Mouse (Mus musculus) forebrain, postnatal 0 days (tissue): Measurements from ENCODE around the gene Mga. TPM values are rescaled to one million over a fixed set of nuclear protein-coding genes. Genes with fewer than 3 reads are reported as not detected.

Source experiments
- ATAC-seq: fragments of 200-750 bp; cut with Nextera tagmentation; 2 replicates; pipeline ENCODE4 v1.8.0; 2017; ENCODE audit warnings: mild to moderate bottlenecking, moderate library complexity
- DNase-seq: peaks from one replicate; pipeline ENCODE4 v3.0.0-alpha.2; 2015
- H3K27ac ChIP-seq: fragments of 300-500 bp; sonication (generic); 2 replicates; pipeline ENCODE4 v1.5.1; 2014; ENCODE audit warnings: low read depth, mild to moderate bottlenecking, antibody characterized with exemption, low read length, moderate library complexity, mixed read lengths
- H3K27me3 ChIP-seq: fragments of 300-500 bp; sonication (generic); 2 replicates; pipeline ENCODE4 v1.6.1; 2014; ENCODE audit warnings: mild to moderate bottlenecking, low read length, mixed read lengths; ENCODE audit not compliant: insufficient read depth
- H3K36me3 ChIP-seq: fragments of 300-500 bp; sonication (generic); 2 replicates; pipeline ENCODE4 v1.6.1; 2014; ENCODE audit warnings: mild to moderate bottlenecking, moderate library complexity; ENCODE audit not compliant: insufficient read depth
- H3K4me1 ChIP-seq: fragments of 300-500 bp; sonication (generic); 2 replicates; pipeline ENCODE4 v1.6.1; 2014; ENCODE audit warnings: antibody characterized with exemption; ENCODE audit not compliant: insufficient read depth
- H3K4me2 ChIP-seq: fragments of 300-500 bp; sonication (generic); 2 replicates; pipeline ENCODE4 v1.6.1; 2014; ENCODE audit warnings: low read depth, mild to moderate bottlenecking, moderate library complexity
- H3K4me3 ChIP-seq: fragments of 300-500 bp; sonication (generic); 2 replicates; pipeline ENCODE4 v1.5.1; 2014; ENCODE audit warnings: low read depth, low read length, mixed read lengths
- H3K9ac ChIP-seq: fragments of 300-500 bp; sonication (generic); 2 replicates; pipeline ENCODE4 v1.6.1; 2014; ENCODE audit warnings: mild to moderate bottlenecking
- H3K9me3 ChIP-seq: fragments of 300-500 bp; sonication (generic); 2 replicates; pipeline ENCODE4 v1.6.1; 2016; ENCODE audit warnings: low read length
- CTCF ChIP-seq: sonication (generic); IDR thresholded peaks from 2 replicates; pipeline ENCODE4 v1.5.1; 2016; ENCODE audit warnings: antibody characterized with exemption, control low read depth, low read depth
- WGBS: fragments of 180-500 bp; shearing (Covaris S2); extraction: QIAGEN DNeasy Blood & Tissue Kit; methylation state at CpG from one replicate; pipeline ENCODE4 v1.1.7; 2014; 5-methylcytosine and 5-hydroxymethylcytosine counted together
- polyA plus RNA-seq: library from polyadenylated mRNA; unstranded; fragments of >200 nt; fragmentation: Nextera tagmentation; extraction: Ambion mirVana; gene quantifications from 2 replicates; pipeline ENCODE4 v1.2.1, GENCODE M21; 2015
- total RNA-seq: library from RNA; depleted of rRNA; stranded (reverse); fragments of >200 nt; gene quantifications from 2 replicates; pipeline ENCODE4 v1.2.3, GENCODE M21; 2014

The Mga gene
- total and polyA plus RNA-seq, 2 experiments from 2014 or later = 11.4 to 69.7 TPM

DNA sequence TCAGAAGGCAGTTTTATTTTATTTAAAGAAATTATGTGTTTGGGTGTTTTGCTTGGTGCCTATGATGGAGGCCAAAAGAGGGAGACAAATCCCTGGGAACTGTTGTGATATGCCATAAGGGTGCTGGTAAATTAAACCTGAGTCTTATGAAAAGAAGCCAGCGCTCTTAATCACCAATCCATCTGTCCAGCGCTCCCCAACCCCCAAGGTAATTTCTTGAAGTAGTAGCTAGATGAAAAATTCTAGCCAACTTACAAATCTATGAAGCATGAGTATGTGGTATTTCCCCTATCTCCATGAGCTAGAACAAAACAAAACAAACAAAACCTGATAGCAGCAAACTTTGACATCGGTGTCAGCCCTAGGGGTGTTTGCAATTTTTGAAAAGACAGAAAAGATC lies 74.3 kb downstream of the Mga start:
- Histone ChIP-seq H3K4me3 (no peak overlapping the region), H3K9me3 (no peaks in the 10 kb centered on the region), H3K9ac (no peak overlapping the region), H3K27ac (no peak overlapping the region), H3K4me2 (no peak overlapping the region), H3K4me1 (peaks cover 5% of the 10 kb centered on the region; the same call in 1 of the 2 replicates), H3K36me3 (no peaks in the 10 kb centered on the region; the same call in none of the 2 replicates), H3K27me3 (no peaks in the 10 kb centered on the region)
- ATAC-seq (no peak), DNase-seq (no peak)
- 83% methylated on average over 3 of the region's 3 CpGs for WGBS
- no peak for TF ChIP-seq CTCF

GRCm38 (mm10) chr2:119971837-119972536 lies 75.0 kb downstream of the Mga start:
- Histone ChIP-seq H3K27ac (peak overlapping the region; percentile 64), H3K27me3 (no peaks in the 10 kb centered on the region), H3K9me3 (no peaks in the 10 kb centered on the region), H3K4me2 (peak overlapping the region; percentile 67), H3K4me1 (peaks cover 5% of the 10 kb centered on the region; the same call in 1 of the 2 replicates), H3K9ac (peak overlapping the region; percentile 83), H3K4me3 (peak overlapping the region; percentile 85), H3K36me3 (no peaks in the 10 kb centered on the region; the same call in none of the 2 replicates)
- DNase-seq (peak; percentile 97), ATAC-seq (peak; percentile 100)
- WGBS = 1% methylated on average over 32 of the region's 32 CpGs
- TF ChIP-seq CTCF = peak; percentile 66

- DNase-seq (no peak), ATAC-seq (peak; percentile 57)
- TF ChIP-seq CTCF = no peak
- Histone ChIP-seq H3K4me3 (peak within 1 kb of the TSS; percentile 85), H3K36me3 (no peaks in the 10 kb centered on the region; the same call in none of the 2 replicates), H3K27ac (peak within 1 kb of the TSS; percentile 64), H3K27me3 (no peaks in the 10 kb centered on the region), H3K9ac (peak within 1 kb of the TSS; percentile 83), H3K4me1 (peaks cover 5% of the 10 kb centered on the region; the same call in 1 of the 2 replicates), H3K4me2 (peak within 1 kb of the TSS; percentile 67), H3K9me3 (no peaks in the 10 kb centered on the region)
- 2% methylated on average over 19 of the region's 19 CpGs for WGBS
These were observed 75.5 kb downstream of the Mga start, which contains the start of gene Mapkbp1 for GRCm38 (mm10) chr2:119972537-119972879. Mapkbp1 (plus strand) TSS chr2:119972699.

DNA sequence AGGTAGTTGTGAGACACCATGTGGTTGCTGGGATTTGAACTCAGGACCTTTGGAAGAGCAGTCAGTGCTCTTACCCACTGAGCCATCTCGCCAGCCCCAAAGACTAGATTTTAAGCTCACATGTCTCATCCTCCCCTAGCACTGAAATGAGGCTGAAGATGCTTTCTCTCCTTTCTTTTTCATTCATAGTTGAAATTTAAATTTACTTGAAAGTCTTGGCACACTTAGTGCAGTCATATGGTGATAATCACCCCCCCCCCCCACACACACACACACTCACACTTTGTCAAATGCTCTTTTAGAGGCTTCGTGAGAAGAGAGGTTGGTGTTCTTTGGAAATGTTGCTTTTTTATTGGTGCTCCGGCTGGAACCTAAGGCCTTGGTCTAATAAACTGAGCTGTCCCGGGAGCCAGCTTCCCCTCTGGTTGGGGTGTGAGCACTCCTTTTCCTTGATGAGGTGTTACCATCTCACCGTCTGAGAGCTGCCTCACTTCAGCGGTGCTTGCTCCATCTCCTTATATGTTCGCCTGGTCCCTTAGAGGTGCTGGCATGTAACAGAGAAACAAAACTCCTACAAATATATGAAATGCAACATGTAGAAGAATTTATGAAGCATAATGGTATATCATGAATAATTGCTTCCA lies 83.4 kb downstream of the Mga start:
- TF ChIP-seq CTCF = no peak
- no peaks in the 10 kb centered on the region for H3K27me3 ChIP-seq
- no peaks in the 10 kb centered on the region; the same call in 1 of the 2 replicates for H3K36me3 ChIP-seq
- ATAC-seq = peak; percentile 23; the same call in 1 of the 2 replicates
- H3K9ac ChIP-seq = no peak overlapping the region
- peak; percentile 27 for DNase-seq
- no peak overlapping the region for H3K4me3 ChIP-seq
- no peak overlapping the region for H3K27ac ChIP-seq
- H3K9me3 ChIP-seq = no peaks in the 10 kb centered on the region
- no peak overlapping the region for H3K4me2 ChIP-seq
- WGBS = 66% methylated on average over 7 of the region's 7 CpGs
- no peaks in the 10 kb centered on the region for H3K4me1 ChIP-seq

GRCm38 (mm10) chr2:119981631-119982030 lies 84.6 kb downstream of the Mga start:
- Histone ChIP-seq H3K4me1 (no peaks in the 10 kb centered on the region), H3K27ac (no peak overlapping the region), H3K9ac (no peak overlapping the region), H3K9me3 (no peaks in the 10 kb centered on the region), H3K36me3 (no peaks in the 10 kb centered on the region), H3K4me2 (no peak overlapping the region), H3K27me3 (no peaks in the 10 kb centered on the region), H3K4me3 (no peak overlapping the region)
- WGBS = 88% methylated on average over 2 of the region's 2 CpGs
- TF ChIP-seq CTCF = no peak
- ATAC-seq (no peak), DNase-seq (no peak)

- ATAC-seq (no peak), DNase-seq (no peak)
- H3K4me3 ChIP-seq = no peak overlapping the region
- H3K27me3 ChIP-seq = no peaks in the 10 kb centered on the region
- WGBS = 64% methylated on average over 8 of the region's 8 CpGs
- H3K27ac ChIP-seq = no peak overlapping the region
- H3K9ac ChIP-seq = no peak overlapping the region
- no peaks in the 10 kb centered on the region for H3K9me3 ChIP-seq
- no peaks in the 10 kb centered on the region for H3K4me1 ChIP-seq
- no peak overlapping the region for H3K4me2 ChIP-seq
- no peak for TF ChIP-seq CTCF
- no peaks in the 10 kb centered on the region for H3K36me3 ChIP-seq
These were observed 88.8 kb downstream of the Mga start for GRCm38 (mm10) chr2:119985871-119986270.

GRCm38 (mm10) chr2:119986369-119986768 lies 89.3 kb downstream of the Mga start:
- Histone ChIP-seq H3K4me2 (no peak overlapping the region), H3K9ac (no peak overlapping the region), H3K27me3 (no peaks in the 10 kb centered on the region), H3K27ac (no peak overlapping the region), H3K36me3 (no peaks in the 10 kb centered on the region), H3K9me3 (no peaks in the 10 kb centered on the region), H3K4me1 (no peaks in the 10 kb centered on the region), H3K4me3 (no peak overlapping the region)
- WGBS = 72% methylated on average over 6 of the region's 6 CpGs
- no peak for DNase-seq
- ATAC-seq = no peak
- TF ChIP-seq CTCF = no peak
